Mouse (Mus musculus) heart, postnatal 0 days (tissue): ENCODE results near the gene Nr2f1. TPM values are rescaled to one million over a fixed set of nuclear protein-coding genes. Genes with fewer than 3 reads are reported as not detected.

ENCODE experiments used
- ATAC-seq: fragments of 200-750 bp; cut with Nextera tagmentation; 2 replicates; pipeline ENCODE4 v1.8.0; 2017; ENCODE audit warnings: low read depth, moderate number of reproducible peaks, moderate library complexity; ENCODE audit not compliant: insufficient read depth
- DNase-seq: peaks from one replicate; pipeline ENCODE4 v3.0.0-alpha.2; 2016; ENCODE audit warnings: low spot score
- H3K27ac ChIP-seq: fragments of 300-500 bp; sonication (generic); 2 replicates; pipeline ENCODE4 v1.5.1; 2014; ENCODE audit warnings: low read depth, mild to moderate bottlenecking
- H3K27me3 ChIP-seq: fragments of 300-500 bp; sonication (generic); 2 replicates; pipeline ENCODE4 v1.6.1; 2014; ENCODE audit warnings: low read length, mixed read lengths; ENCODE audit not compliant: control insufficient read depth, insufficient read depth
- H3K36me3 ChIP-seq: fragments of 300-500 bp; sonication (generic); replicated peaks from 2 replicates; pipeline ENCODE4 v1.6.1; 2014; ENCODE audit warnings: low read length, mixed read lengths; ENCODE audit not compliant: control insufficient read depth, insufficient read depth
- H3K4me1 ChIP-seq: fragments of 300-500 bp; sonication (generic); 2 replicates; pipeline ENCODE4 v1.6.1; 2014; ENCODE audit warnings: antibody characterized with exemption; ENCODE audit not compliant: control insufficient read depth, insufficient read depth
- H3K4me2 ChIP-seq: fragments of 300-500 bp; sonication (generic); 2 replicates; pipeline ENCODE4 v1.6.1; 2014; ENCODE audit warnings: low read depth, mild to moderate bottlenecking, low read length, moderate library complexity
- H3K4me3 ChIP-seq: fragments of 300-500 bp; sonication (generic); 2 replicates; pipeline ENCODE4 v1.5.1; 2014; ENCODE audit warnings: low read depth, low read length
- H3K9ac ChIP-seq: fragments of 300-500 bp; sonication (generic); replicated peaks from 2 replicates; pipeline ENCODE4 v1.6.1; 2014; ENCODE audit warnings: low read depth, low read length, mixed read lengths
- H3K9me3 ChIP-seq: fragments of 300-500 bp; sonication (generic); replicated peaks from 2 replicates; pipeline ENCODE4 v1.6.1; 2016; ENCODE audit warnings: low read length; ENCODE audit not compliant: control insufficient read depth
- CTCF ChIP-seq: IDR thresholded peaks from 2 replicates; pipeline ENCODE4 v1.5.1; 2016; ENCODE audit warnings: antibody characterized with exemption, control low read depth, low read depth
- EP300 ChIP-seq: IDR thresholded peaks from 2 replicates; pipeline ENCODE4 v1.6.1; 2016; ENCODE audit warnings: antibody characterized with exemption, low read depth
- WGBS: fragments of 180-500 bp; shearing (Covaris S2); extraction: QIAGEN DNeasy Blood & Tissue Kit; methylation state at CpG from one replicate; pipeline ENCODE4 v1.1.7; 2014; 5-methylcytosine and 5-hydroxymethylcytosine counted together
- polyA plus RNA-seq: library from polyadenylated mRNA; unstranded; fragments of >200 nt; fragmentation: Nextera tagmentation; extraction: Ambion mirVana; gene quantifications from 2 replicates; pipeline ENCODE4 v1.2.1, GENCODE M21; 2015
- total RNA-seq: library from RNA; depleted of rRNA; stranded (reverse); fragments of >200 nt; gene quantifications from 2 replicates; pipeline ENCODE4 v1.2.3, GENCODE M21; 2014; ENCODE audit warnings: low replicate concordance

The Nr2f1 gene
- total and polyA plus RNA-seq, 2 experiments from 2014 or later, result 2.3 to 11.6 TPM

- WGBS, result 31% methylated on average over 14 of the region's 14 CpGs
- ATAC-seq, result no peak
- Histone ChIP-seq H3K4me2 (no peak overlapping the region), H3K9me3 (no peaks in the 10 kb centered on the region), H3K4me1 (peaks cover 3% of the 10 kb centered on the region; the same call in 1 of the 2 replicates), H3K9ac (no peak overlapping the region), H3K27me3 (peaks cover 65% of the 10 kb centered on the region), H3K27ac (no peak overlapping the region), H3K36me3 (no peaks in the 10 kb centered on the region), H3K4me3 (no peak overlapping the region)
- TF ChIP-seq EP300 (no peak), CTCF (no peak)
- no peak for DNase-seq
Measured at GRCm38 (mm10) chr13:78211231-78212010, 11.9 kb upstream of the Nr2f1 start.

DNA sequence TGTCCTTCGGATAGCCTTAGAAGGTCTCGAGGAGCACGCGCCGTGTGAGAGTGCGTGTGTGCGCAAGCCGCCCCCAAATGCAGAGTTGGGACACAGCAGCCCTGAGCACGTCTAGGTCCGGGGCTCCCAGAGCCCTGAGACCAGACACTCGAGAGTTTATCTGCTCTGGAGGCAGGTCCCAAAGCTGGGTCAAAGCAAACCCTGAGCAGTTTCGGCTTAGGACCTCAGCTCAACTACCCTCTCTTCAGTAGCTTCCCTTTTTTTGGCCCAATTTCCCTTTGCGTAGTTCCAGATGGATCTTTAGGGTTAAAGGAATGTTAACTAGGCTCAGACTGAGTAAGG, 11.2 kb upstream of the Nr2f1 start:
- ATAC-seq, result no peak
- H3K9ac ChIP-seq, result no peak overlapping the region

DNA sequence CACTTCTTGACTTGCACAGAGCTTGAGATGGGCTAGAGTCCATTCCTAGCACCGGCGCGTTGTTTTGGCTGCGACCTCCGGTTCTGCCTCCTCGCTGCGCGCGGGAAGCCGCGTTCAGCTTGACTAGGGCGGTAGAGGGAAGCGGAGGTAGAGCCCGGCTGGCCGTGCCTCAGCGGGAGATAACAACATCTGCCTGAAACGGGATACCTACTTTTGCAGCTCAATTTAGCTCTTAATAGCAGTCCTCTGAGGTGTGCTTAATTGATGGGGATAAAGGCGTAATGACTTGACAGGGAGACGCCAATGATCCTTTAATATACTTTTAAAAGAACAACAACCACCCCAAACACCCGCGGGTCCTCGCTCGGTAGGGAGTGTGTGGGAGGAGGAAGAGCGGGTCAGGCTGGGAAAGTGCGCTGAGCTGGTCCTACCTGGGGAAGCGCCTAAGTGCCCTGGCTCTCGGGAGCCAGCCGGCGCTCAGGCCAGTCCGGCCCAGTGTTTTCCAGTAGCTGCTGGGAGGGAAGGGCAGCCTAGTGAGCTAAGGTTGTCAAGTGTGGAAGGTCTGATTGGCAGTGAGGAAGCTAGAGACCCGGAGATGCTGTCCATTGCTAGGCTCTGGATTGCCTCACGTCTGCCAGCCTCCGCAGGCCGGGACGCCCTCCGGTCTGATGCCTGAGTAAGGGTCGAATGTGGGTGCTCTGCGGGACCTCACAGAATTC, 10.6 kb upstream of the Nr2f1 start:
- Histone ChIP-seq H3K4me2 (peak overlapping the region; percentile 72), H3K27me3 (peaks cover 70% of the 10 kb centered on the region), H3K9ac (no peak overlapping the region), H3K4me3 (peak overlapping the region; percentile 44), H3K4me1 (peaks cover 3% of the 10 kb centered on the region; the same call in 1 of the 2 replicates), H3K9me3 (no peaks in the 10 kb centered on the region), H3K36me3 (no peaks in the 10 kb centered on the region), H3K27ac (no peak overlapping the region)
- TF ChIP-seq CTCF (no peak), EP300 (no peak)
- under 1% methylated on average over 38 of the region's 38 CpGs for WGBS
- no peak for DNase-seq
- no peak for ATAC-seq

More for the DNA sequence above, 11.2 kb upstream of the Nr2f1 start:
- peaks cover 65% of the 10 kb centered on the region for H3K27me3 ChIP-seq
- no peaks in the 10 kb centered on the region for H3K9me3 ChIP-seq
- H3K4me1 ChIP-seq, result peaks cover 3% of the 10 kb centered on the region; the same call in 1 of the 2 replicates
- no peaks in the 10 kb centered on the region for H3K36me3 ChIP-seq
- no peak overlapping the region for H3K27ac ChIP-seq
- DNase-seq, result no peak
- TF ChIP-seq EP300 (no peak), CTCF (no peak)
- H3K4me3 ChIP-seq, result peak overlapping the region; percentile 44
- peak overlapping the region; percentile 72 for H3K4me2 ChIP-seq
- 13% methylated on average over 13 of the region's 13 CpGs for WGBS

DNA sequence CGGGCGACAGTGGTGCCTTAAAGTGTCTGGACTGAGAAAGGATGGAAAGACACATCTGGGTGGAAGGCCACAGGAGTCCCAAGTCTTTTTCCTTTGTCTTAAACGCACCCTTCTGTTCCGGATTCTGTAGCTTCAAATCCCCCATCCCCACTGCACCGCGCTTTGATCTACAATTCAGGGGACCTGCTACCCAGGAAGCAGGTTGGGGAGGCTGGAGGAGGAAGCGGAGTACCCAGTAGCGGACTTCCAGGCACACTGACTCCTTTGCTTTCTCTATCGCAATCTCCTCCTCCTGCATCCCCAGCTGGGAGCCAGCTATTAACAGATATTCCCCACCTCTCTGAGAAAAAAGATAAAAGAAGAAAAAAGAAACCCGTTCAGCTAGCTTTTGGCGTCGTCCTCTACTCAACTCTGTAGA, 10.1 kb upstream of the Nr2f1 start:
- TF ChIP-seq CTCF (no peak), EP300 (no peak)
- ATAC-seq (no peak), DNase-seq (no peak)
- Histone ChIP-seq H3K9me3 (no peaks in the 10 kb centered on the region), H3K9ac (no peak overlapping the region), H3K4me1 (peaks cover 3% of the 10 kb centered on the region; the same call in 1 of the 2 replicates), H3K27me3 (peaks cover 74% of the 10 kb centered on the region), H3K36me3 (no peaks in the 10 kb centered on the region), H3K4me2 (peak overlapping the region; percentile 72), H3K4me3 (peak overlapping the region; percentile 44), H3K27ac (no peak overlapping the region)
- WGBS, result 5% methylated on average over 12 of the region's 12 CpGs

- Histone ChIP-seq H3K36me3 (no peaks in the 10 kb centered on the region), H3K9me3 (no peaks in the 10 kb centered on the region), H3K4me1 (peaks cover 3% of the 10 kb centered on the region; the same call in 1 of the 2 replicates), H3K27me3 (peaks cover 80% of the 10 kb centered on the region), H3K27ac (no peak overlapping the region), H3K9ac (no peak overlapping the region), H3K4me2 (no peak overlapping the region), H3K4me3 (no peak overlapping the region)
- TF ChIP-seq EP300 (no peak), CTCF (no peak)
- WGBS, result 41% methylated on average over 14 of the region's 14 CpGs
- DNase-seq (no peak), ATAC-seq (no peak)
Measured at GRCm38 (mm10) chr13:78208689-78209410, 9.3 kb upstream of the Nr2f1 start.
